Mouse (Mus musculus): ENCODE data around the gene Slc2a1. TPM values are rescaled to one million over a fixed set of nuclear protein-coding genes. Genes with fewer than 3 reads are reported as not detected.

The Slc2a1 gene
- polyA plus RNA-seq, 1 experiment from 2014 or later = 94.2 TPM

- ATAC-seq (ENCODE audit: low read depth) = peak; percentile 84
These were observed 33.8 kb downstream of the Slc2a1 start for GRCm38 (mm10) chr4:119142230-119142871.

DNA sequence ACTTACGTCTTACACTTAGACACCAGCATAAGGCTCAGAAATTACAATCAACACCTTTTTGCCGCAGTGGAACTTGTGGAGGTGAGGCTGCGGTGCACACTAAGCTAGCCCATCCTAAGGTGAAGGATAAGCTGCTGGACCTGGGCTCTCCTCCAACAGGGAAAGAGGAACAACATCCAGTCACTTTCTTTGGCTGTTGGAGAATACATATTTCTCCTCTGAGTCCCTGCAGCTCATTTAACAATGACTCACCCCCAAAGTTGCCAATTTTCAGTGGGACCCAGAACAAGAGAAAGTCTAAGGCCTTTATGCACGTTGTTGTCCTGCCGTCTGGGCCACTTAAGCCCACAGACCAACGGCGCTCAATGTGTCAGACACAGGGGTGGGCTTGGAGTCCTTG lies 38.3 kb downstream of the Slc2a1 start:
- ATAC-seq (ENCODE audit: low read depth) (no peak), DNase-seq (ENCODE audit: low spot score) (no peak)
- WGBS = 78% methylated on average over 7 of the region's 7 CpGs
- no peaks in the 10 kb centered on the region for H3K27me3 ChIP-seq (replicated peaks; ENCODE audit: control insufficient read depth, insufficient read depth, low read length)
- no peaks in the 10 kb centered on the region for H3K36me3 ChIP-seq (ENCODE audit: control insufficient read depth, insufficient read depth, low read length)
- no peak overlapping the region for H3K4me3 ChIP-seq (ENCODE audit: low read depth, low read length)
- no peak overlapping the region for H3K4me2 ChIP-seq (ENCODE audit: low read depth, low read length)
- H3K4me1 ChIP-seq (ENCODE audit: control insufficient read depth, insufficient read depth, low read length) = no peaks in the 10 kb centered on the region
- H3K9ac ChIP-seq (ENCODE audit: low read depth, low read length) = no peak overlapping the region
- H3K27ac ChIP-seq (replicated peaks; ENCODE audit: low read depth, low read length) = no peak overlapping the region
- no peaks in the 10 kb centered on the region for H3K9me3 ChIP-seq (ENCODE audit: control insufficient read depth, low read length)

More at GRCm38 (mm10) chr4:119142230-119142871, 33.8 kb downstream of the Slc2a1 start:
- Histone ChIP-seq H3K4me2 (ENCODE audit: low read depth, low read length) (peak overlapping the region; percentile 46), H3K9me3 (ENCODE audit: control insufficient read depth, low read length) (no peaks in the 10 kb centered on the region), H3K27ac (replicated peaks; ENCODE audit: low read depth, low read length) (peak overlapping the region; percentile 66), H3K27me3 (replicated peaks; ENCODE audit: control insufficient read depth, insufficient read depth, low read length) (no peaks in the 10 kb centered on the region), H3K9ac (ENCODE audit: low read depth, low read length) (0 out of 2 replicates have a peak overlapping the region, but pooled peaks have one; percentile 25), H3K36me3 (ENCODE audit: control insufficient read depth, insufficient read depth, low read length) (peaks cover 6% of the 10 kb centered on the region), H3K4me3 (ENCODE audit: low read depth, low read length) (peak overlapping the region; percentile 20; the same call in 1 of the 2 replicates), H3K4me1 (ENCODE audit: control insufficient read depth, insufficient read depth, low read length) (no peaks in the 10 kb centered on the region; the same call in 1 of the 2 replicates)
- DNase-seq (ENCODE audit: low spot score) = peak; percentile 87
- WGBS = 40% methylated on average over 24 of the region's 24 CpGs

DNA sequence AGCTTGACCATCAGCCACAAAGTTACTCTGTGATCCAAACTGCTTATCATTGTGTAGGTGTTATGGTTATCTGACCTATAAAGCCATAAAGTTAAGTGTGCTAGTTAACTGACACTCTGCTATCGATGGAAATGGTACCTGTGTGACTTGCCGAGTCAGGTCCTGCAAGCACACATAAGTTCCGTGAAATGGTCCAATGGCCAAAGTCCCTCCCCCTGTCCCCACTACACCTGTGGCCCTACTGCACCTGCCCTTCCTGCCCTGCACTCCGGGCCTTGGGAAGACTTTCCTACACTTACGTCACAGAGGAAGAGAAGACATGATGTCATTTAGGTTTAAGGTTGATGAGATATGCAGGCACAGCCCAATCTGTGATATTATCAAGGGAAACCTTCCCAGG lies 38.8 kb downstream of the Slc2a1 start:
- no peak overlapping the region for H3K27ac ChIP-seq (replicated peaks; ENCODE audit: low read depth, low read length)
- 92% methylated on average over 5 of the region's 5 CpGs for WGBS

GRCm38 (mm10) chr4:119148741-119149140 lies 40.2 kb downstream of the Slc2a1 start:
- no peak for DNase-seq (ENCODE audit: low spot score)
- Histone ChIP-seq H3K4me2 (ENCODE audit: low read depth, low read length) (no peak overlapping the region), H3K27me3 (replicated peaks; ENCODE audit: control insufficient read depth, insufficient read depth, low read length) (no peaks in the 10 kb centered on the region), H3K4me3 (ENCODE audit: low read depth, low read length) (no peak overlapping the region), H3K4me1 (ENCODE audit: control insufficient read depth, insufficient read depth, low read length) (no peaks in the 10 kb centered on the region), H3K9me3 (ENCODE audit: control insufficient read depth, low read length) (no peaks in the 10 kb centered on the region), H3K9ac (ENCODE audit: low read depth, low read length) (no peak overlapping the region), H3K27ac (replicated peaks; ENCODE audit: low read depth, low read length) (no peak overlapping the region), H3K36me3 (ENCODE audit: control insufficient read depth, insufficient read depth, low read length) (no peaks in the 10 kb centered on the region)
- no peak for ATAC-seq (ENCODE audit: low read depth)
- 85% methylated on average over 11 of the region's 11 CpGs for WGBS

More for the DNA sequence above, 38.8 kb downstream of the Slc2a1 start:
- DNase-seq (ENCODE audit: low spot score) (no peak), ATAC-seq (ENCODE audit: low read depth) (no peak)
- Histone ChIP-seq H3K9ac (ENCODE audit: low read depth, low read length) (no peak overlapping the region), H3K4me3 (ENCODE audit: low read depth, low read length) (no peak overlapping the region), H3K4me2 (ENCODE audit: low read depth, low read length) (no peak overlapping the region), H3K36me3 (ENCODE audit: control insufficient read depth, insufficient read depth, low read length) (no peaks in the 10 kb centered on the region), H3K4me1 (ENCODE audit: control insufficient read depth, insufficient read depth, low read length) (no peaks in the 10 kb centered on the region), H3K27me3 (replicated peaks; ENCODE audit: control insufficient read depth, insufficient read depth, low read length) (no peaks in the 10 kb centered on the region), H3K9me3 (ENCODE audit: control insufficient read depth, low read length) (no peaks in the 10 kb centered on the region)

- Histone ChIP-seq H3K4me1 (ENCODE audit: control insufficient read depth, insufficient read depth, low read length) (no peaks in the 10 kb centered on the region), H3K4me2 (ENCODE audit: low read depth, low read length) (no peak overlapping the region), H3K9me3 (ENCODE audit: control insufficient read depth, low read length) (no peaks in the 10 kb centered on the region), H3K27ac (replicated peaks; ENCODE audit: low read depth, low read length) (no peak overlapping the region), H3K27me3 (replicated peaks; ENCODE audit: control insufficient read depth, insufficient read depth, low read length) (no peaks in the 10 kb centered on the region), H3K9ac (ENCODE audit: low read depth, low read length) (no peak overlapping the region), H3K36me3 (ENCODE audit: control insufficient read depth, insufficient read depth, low read length) (no peaks in the 10 kb centered on the region), H3K4me3 (ENCODE audit: low read depth, low read length) (no peak overlapping the region)
- WGBS = 29% methylated on average over 2 of the region's 2 CpGs
- DNase-seq (ENCODE audit: low spot score) = no peak
- ATAC-seq (ENCODE audit: low read depth) = no peak
These were observed 48.7 kb downstream of the Slc2a1 start for GRCm38 (mm10) chr4:119157186-119157585.

GRCm38 (mm10) chr4:119157891-119158290 lies 49.4 kb downstream of the Slc2a1 start:
- Histone ChIP-seq H3K4me3 (ENCODE audit: low read depth, low read length) (no peak overlapping the region), H3K36me3 (ENCODE audit: control insufficient read depth, insufficient read depth, low read length) (no peaks in the 10 kb centered on the region), H3K4me1 (ENCODE audit: control insufficient read depth, insufficient read depth, low read length) (no peaks in the 10 kb centered on the region), H3K9ac (ENCODE audit: low read depth, low read length) (no peak overlapping the region), H3K9me3 (ENCODE audit: control insufficient read depth, low read length) (no peaks in the 10 kb centered on the region), H3K27ac (replicated peaks; ENCODE audit: low read depth, low read length) (no peak overlapping the region), H3K27me3 (replicated peaks; ENCODE audit: control insufficient read depth, insufficient read depth, low read length) (no peaks in the 10 kb centered on the region), H3K4me2 (ENCODE audit: low read depth, low read length) (no peak overlapping the region)
- ATAC-seq (ENCODE audit: low read depth) (no peak), DNase-seq (ENCODE audit: low spot score) (no peak)
- WGBS = 78% methylated on average over 5 of the region's 5 CpGs

GRCm38 (mm10) chr4:119161358-119161757 lies 52.8 kb downstream of the Slc2a1 start:
- ATAC-seq (ENCODE audit: low read depth) = no peak
- H3K27me3 ChIP-seq (replicated peaks; ENCODE audit: control insufficient read depth, insufficient read depth, low read length) = no peaks in the 10 kb centered on the region
- H3K4me2 ChIP-seq (ENCODE audit: low read depth, low read length) = no peak overlapping the region
- no peaks in the 10 kb centered on the region for H3K36me3 ChIP-seq (ENCODE audit: control insufficient read depth, insufficient read depth, low read length)
- H3K4me1 ChIP-seq (ENCODE audit: control insufficient read depth, insufficient read depth, low read length) = no peaks in the 10 kb centered on the region
- H3K9ac ChIP-seq (ENCODE audit: low read depth, low read length) = no peak overlapping the region
- WGBS = 69% methylated on average over 3 of the region's 3 CpGs
- no peak overlapping the region for H3K4me3 ChIP-seq (ENCODE audit: low read depth, low read length)
- H3K27ac ChIP-seq (replicated peaks; ENCODE audit: low read depth, low read length) = no peak overlapping the region
- DNase-seq (ENCODE audit: low spot score) = no peak
- H3K9me3 ChIP-seq (ENCODE audit: control insufficient read depth, low read length) = no peaks in the 10 kb centered on the region

DNA sequence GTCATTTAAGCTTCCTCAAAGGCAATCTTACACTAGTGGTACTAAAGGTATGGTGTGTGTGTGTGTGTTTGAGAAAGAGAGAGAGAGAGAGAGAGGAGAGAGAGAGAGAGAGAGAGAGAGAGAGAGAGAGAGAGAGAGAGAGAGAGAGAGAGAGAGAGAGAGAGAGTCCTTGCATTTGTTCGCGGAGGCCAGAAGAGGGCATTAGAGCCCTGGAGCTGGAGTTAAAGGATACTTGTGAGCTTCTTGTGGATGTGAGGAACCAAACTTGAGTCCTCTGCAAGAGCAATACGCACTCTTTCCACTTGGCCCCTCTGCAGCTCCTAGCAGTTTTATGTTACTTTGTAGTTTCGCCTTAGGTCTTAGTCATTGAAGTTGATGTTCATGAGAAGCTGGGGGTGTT lies 54.5 kb downstream of the Slc2a1 start:
- Histone ChIP-seq H3K4me2 (ENCODE audit: low read depth, low read length) (no peak overlapping the region), H3K9me3 (ENCODE audit: control insufficient read depth, low read length) (no peaks in the 10 kb centered on the region), H3K9ac (ENCODE audit: low read depth, low read length) (no peak overlapping the region), H3K4me1 (ENCODE audit: control insufficient read depth, insufficient read depth, low read length) (no peaks in the 10 kb centered on the region), H3K27me3 (replicated peaks; ENCODE audit: control insufficient read depth, insufficient read depth, low read length) (no peaks in the 10 kb centered on the region), H3K27ac (replicated peaks; ENCODE audit: low read depth, low read length) (no peak overlapping the region), H3K36me3 (ENCODE audit: control insufficient read depth, insufficient read depth, low read length) (no peaks in the 10 kb centered on the region), H3K4me3 (ENCODE audit: low read depth, low read length) (no peak overlapping the region)
- ATAC-seq (ENCODE audit: low read depth) (no peak), DNase-seq (ENCODE audit: low spot score) (no peak)
- 73% methylated on average over 3 of the region's 4 CpGs for WGBS

DNA sequence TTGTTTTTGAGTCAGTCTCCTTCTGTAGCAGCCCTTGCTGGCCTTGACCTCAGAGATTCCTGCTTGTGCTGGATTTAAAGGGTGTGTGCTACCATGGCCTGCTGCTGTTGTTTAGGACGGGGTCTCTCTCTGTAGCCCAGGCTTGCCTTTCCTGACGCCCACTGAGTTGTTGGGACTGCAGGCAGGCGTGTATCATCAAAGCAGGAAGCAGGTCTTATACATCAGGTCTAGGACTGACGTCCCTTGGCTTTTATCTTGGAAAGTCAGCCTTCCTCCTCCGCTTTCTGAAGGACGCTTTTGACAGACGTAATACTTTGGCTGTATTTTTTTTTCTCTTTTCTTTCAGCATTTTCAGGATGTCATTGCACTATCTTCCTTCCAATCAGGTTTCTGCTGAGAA lies 57.4 kb downstream of the Slc2a1 start:
- H3K4me3 ChIP-seq (ENCODE audit: low read depth, low read length) = no peak overlapping the region
- ATAC-seq (ENCODE audit: low read depth) (no peak), DNase-seq (ENCODE audit: low spot score) (no peak)
- no peaks in the 10 kb centered on the region for H3K27me3 ChIP-seq (replicated peaks; ENCODE audit: control insufficient read depth, insufficient read depth, low read length)
- no peak overlapping the region for H3K4me2 ChIP-seq (ENCODE audit: low read depth, low read length)
- no peaks in the 10 kb centered on the region for H3K4me1 ChIP-seq (ENCODE audit: control insufficient read depth, insufficient read depth, low read length)
- no peak overlapping the region for H3K27ac ChIP-seq (replicated peaks; ENCODE audit: low read depth, low read length)
- no peak overlapping the region for H3K9ac ChIP-seq (ENCODE audit: low read depth, low read length)
- no peaks in the 10 kb centered on the region for H3K9me3 ChIP-seq (ENCODE audit: control insufficient read depth, low read length)
- peaks cover 23% of the 10 kb centered on the region for H3K36me3 ChIP-seq (ENCODE audit: control insufficient read depth, insufficient read depth, low read length)
- WGBS = 81% methylated on average over 7 of the region's 7 CpGs
